Mouse (Mus musculus) liver, postnatal 0 days (tissue): ENCODE data around the gene Ncor2.

Experiments
- CTCF ChIP-seq: sonication (generic); IDR thresholded peaks from 2 replicates; pipeline ENCODE4 v1.5.1; 2016; ENCODE audit warnings: antibody characterized with exemption, low read depth
- EP300 ChIP-seq: IDR thresholded peaks from 2 replicates; pipeline ENCODE4 v1.6.1; 2016; ENCODE audit warnings: antibody characterized with exemption, low read depth, mild to moderate bottlenecking

GRCm38 (mm10) chr5:125080352-125080751 lies 98.7 kb downstream of the Ncor2 start:
- TF ChIP-seq CTCF (no peak), EP300 (no peak)
